ENCODE assay signal across 12 mouse cellular contexts in genomic region chr7:66187581-66188231, GRCm38 (mm10).
DNase-seq lines count a peak whose midpoint lies in the region; ATAC-seq and TF ChIP-seq lines count a peak whose summit lies in the region.
"Had no signal": no experiment of that assay in that cellular context is flagged by ENCODE, and none has a peak within 500 bp of the region (broad histone marks: within the 10 kb centered on the region; RNA-seq: fewer than 3 reads in every experiment).

No protein-coding gene starts in this region.

- DNase-seq in heart, embryonic 10.5 days (ENCODE audit: low spot score): no peak
- DNase-seq in heart, postnatal 36 days: no peak
- no peak for DNase-seq in stomach, postnatal 0 days (ENCODE audit: low spot score)
- DNase-seq in liver, embryonic 11.5 days (ENCODE audit: low spot score): no peak
- no peak for DNase-seq in layer of hippocampus, postnatal 25 days (ENCODE audit: extremely low spot score in 1 of 2, low spot score in 1 of 2)
- no peak for DNase-seq in frontal cortex, adult 2 months (ENCODE audit: extremely low spot score in 1 of 2, low spot score in 1 of 2)
- DNase-seq: kidney, postnatal 25 days; lung, adult 18-20 months had no signal

- H3K4me1 ChIP-seq in heart, embryonic 10.5 days: peaks cover 18% of the 10 kb centered on the region
- H3K4me1 ChIP-seq in stomach, embryonic 15.5 days: no peaks in the 10 kb centered on the region
- no peaks in the 10 kb centered on the region for H3K4me1 ChIP-seq in stomach, postnatal 0 days (replicated peaks; ENCODE audit: control insufficient read depth, insufficient read depth)
- H3K4me1 ChIP-seq in liver, embryonic 11.5 days (replicated peaks; ENCODE audit: control insufficient read depth, insufficient read depth, low read length): peaks cover 16% of the 10 kb centered on the region
- H3K4me1 ChIP-seq: embryonic facial prominence, embryonic 15.5 days had no signal

- H3K9me3 ChIP-seq in heart, embryonic 10.5 days: no peaks in the 10 kb centered on the region
- no peaks in the 10 kb centered on the region for H3K9me3 ChIP-seq in stomach, embryonic 15.5 days
- no peaks in the 10 kb centered on the region for H3K9me3 ChIP-seq in stomach, postnatal 0 days (ENCODE audit: control insufficient read depth, low read length)
- H3K9me3 ChIP-seq in liver, embryonic 11.5 days (ENCODE audit: control insufficient read depth, low read length): no peaks in the 10 kb centered on the region
- H3K9me3 ChIP-seq: embryonic facial prominence, embryonic 15.5 days had no signal

- no peak overlapping the region for H3K4me3 ChIP-seq in heart, embryonic 10.5 days
- no peak overlapping the region for H3K4me3 ChIP-seq in stomach, embryonic 15.5 days (replicated peaks)
- H3K4me3 ChIP-seq in stomach, postnatal 0 days (ENCODE audit: low read depth, low read length): no peak overlapping the region
- no peak overlapping the region for H3K4me3 ChIP-seq in liver, embryonic 11.5 days (ENCODE audit: low read depth, low read length)
- H3K4me3 ChIP-seq: embryonic facial prominence, embryonic 15.5 days; left cerebral cortex, adult 2 months had no signal

- H3K4me2 ChIP-seq in stomach, embryonic 15.5 days: no peak overlapping the region
- no peak overlapping the region for H3K4me2 ChIP-seq in stomach, postnatal 0 days (replicated peaks; ENCODE audit: low read depth)
- H3K4me2 ChIP-seq in liver, embryonic 11.5 days: peak overlapping the region; percentile 32
- H3K4me2 ChIP-seq: embryonic facial prominence, embryonic 15.5 days had no signal

- H3K9ac ChIP-seq in stomach, embryonic 15.5 days: no peak overlapping the region
- H3K9ac ChIP-seq in stomach, postnatal 0 days (ENCODE audit: low read length): no peak overlapping the region
- peak overlapping the region; percentile 46 for H3K9ac ChIP-seq in liver, embryonic 11.5 days (ENCODE audit: low read depth, low read length)
- H3K9ac ChIP-seq: embryonic facial prominence, embryonic 15.5 days had no signal

- H3K36me3 ChIP-seq in heart, embryonic 10.5 days: no peaks in the 10 kb centered on the region
- H3K36me3 ChIP-seq in stomach, embryonic 15.5 days: no peaks in the 10 kb centered on the region
- no peaks in the 10 kb centered on the region for H3K36me3 ChIP-seq in stomach, postnatal 0 days (ENCODE audit: control insufficient read depth, insufficient read depth, low read length)
- no peaks in the 10 kb centered on the region for H3K36me3 ChIP-seq in liver, embryonic 11.5 days (ENCODE audit: control insufficient read depth, insufficient read depth, low read length)
- H3K36me3 ChIP-seq: embryonic facial prominence, embryonic 15.5 days had no signal

- no peaks in the 10 kb centered on the region for H3K27me3 ChIP-seq in heart, embryonic 10.5 days (ENCODE audit: insufficient read depth, poor library complexity, severe bottlenecking)
- H3K27me3 ChIP-seq in stomach, embryonic 15.5 days (replicated peaks): no peaks in the 10 kb centered on the region
- no peaks in the 10 kb centered on the region for H3K27me3 ChIP-seq in stomach, postnatal 0 days (ENCODE audit: control insufficient read depth, insufficient read depth, low read length)
- no peaks in the 10 kb centered on the region for H3K27me3 ChIP-seq in liver, embryonic 11.5 days (replicated peaks; ENCODE audit: control insufficient read depth, insufficient read depth, low read length)
- H3K27me3 ChIP-seq: embryonic facial prominence, embryonic 15.5 days had no signal

- intact Hi-C loops in heart, postnatal 36 days (cut with DNase I): no loop called here

- ATAC-seq in stomach, embryonic 15.5 days (ENCODE audit: insufficient read depth, low FRiP score, low read depth): peak; percentile 16; the same call in 1 of the 2 replicates
- no peak for ATAC-seq in stomach, postnatal 0 days (ENCODE audit: low FRiP score, low TSS enrichment)
- ATAC-seq in liver, embryonic 11.5 days (replicated peaks; ENCODE audit: low FRiP score): peak; percentile 92
- ATAC-seq: hindbrain, embryonic 16.5 days had no signal

- no peak for TF ChIP-seq EP300 in stomach, postnatal 0 days (optimal IDR thresholded peaks at IDR 0.05)

- H3K27ac ChIP-seq in heart, embryonic 10.5 days: peak overlapping the region; percentile 77
- no peak overlapping the region for H3K27ac ChIP-seq in stomach, embryonic 15.5 days
- H3K27ac ChIP-seq in stomach, postnatal 0 days (replicated peaks): no peak overlapping the region
- peak overlapping the region; percentile 77 for H3K27ac ChIP-seq in liver, embryonic 11.5 days (ENCODE audit: low read depth, low read length)
- H3K27ac ChIP-seq: embryonic facial prominence, embryonic 15.5 days; left cerebral cortex, adult 2 months had no signal

- no peak for TF ChIP-seq CTCF in stomach, postnatal 0 days (IDR thresholded peaks at IDR 0.05; ENCODE audit: low read depth)

- WGBS in heart, embryonic 10.5 days: 40% methylated on average over 4 of the region's 4 CpGs
- WGBS in stomach, embryonic 15.5 days: 75% methylated on average over 4 of the region's 4 CpGs
- 76% methylated on average over 4 of the region's 4 CpGs for WGBS in stomach, postnatal 0 days
- 43% methylated on average over 4 of the region's 4 CpGs for WGBS in liver, embryonic 11.5 days

Comparison
In these comparisons a context has a peak if more than half of its experiments do, and no peak if none do; other contexts are left out.
1. H3K27ac ChIP-seq: peak in heart, embryonic 10.5 days (single experiment) and liver, embryonic 11.5 days (single experiment); none in stomach, embryonic 15.5 days (single experiment) and stomach, postnatal 0 days (single experiment).